Mouse (Mus musculus): ENCODE measurements around the gene Pgpep1l.
"Not testable (repeated sequence)": the region's sequence is repeated elsewhere in the genome, so short reads cannot be mapped to it uniquely, and the experiment has no call there.

The Pgpep1l gene
- long read RNA-seq, experiment 1, result 0 reads
- long read RNA-seq, experiment 2, result 0 reads

DNA sequence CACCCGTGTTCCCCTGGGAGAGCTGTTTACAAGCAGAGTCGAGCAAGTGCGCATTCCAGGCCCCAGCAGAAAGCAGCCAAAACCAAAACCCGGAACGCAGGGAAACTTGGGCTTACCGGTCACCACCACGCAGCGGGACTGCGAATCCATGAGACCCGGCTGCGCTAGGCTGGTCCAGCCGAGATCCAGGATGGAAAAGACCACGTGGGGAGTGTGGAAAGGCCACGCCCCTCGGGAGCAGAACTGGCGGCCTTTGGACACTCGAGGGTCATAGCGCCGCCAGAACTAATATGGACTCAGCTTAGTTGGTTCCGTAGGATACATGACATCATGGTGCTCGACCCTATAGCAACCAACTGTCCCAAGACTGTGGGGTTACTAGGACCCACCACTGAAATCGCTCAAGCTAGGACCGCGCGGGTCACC, at the start of gene Pgpep1l:
TSS of gene Pgpep1l (minus strand) at position 206 of the 426 bp plus-strand sequence.
- intact Hi-C loops (cut with DNase I), result no loop called here

GRCm38 (mm10) chr7:68313038-68313782, 49.2 kb upstream of the Pgpep1l start:
- intact Hi-C loops (cut with DNase I), result no loop called here

DNA sequence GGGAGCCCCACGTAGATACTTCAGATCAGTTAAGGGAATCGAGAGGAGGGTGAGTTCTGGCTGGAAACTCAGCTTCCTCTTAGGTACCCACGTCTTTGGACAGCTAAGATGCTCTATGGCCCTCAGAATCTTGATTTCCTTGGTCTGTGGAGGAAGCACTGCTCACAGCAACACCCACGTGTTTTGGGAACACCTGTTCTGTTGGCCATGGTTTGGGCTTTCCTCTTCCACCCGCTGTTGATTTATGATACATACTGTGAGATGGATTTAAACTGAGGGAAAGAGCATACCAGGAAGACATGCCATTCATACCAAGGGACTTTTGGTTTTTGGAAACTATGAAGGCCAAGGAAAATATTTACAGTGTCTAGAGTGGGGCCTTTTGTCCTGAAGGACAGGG, 48.4 kb upstream of the Pgpep1l start:
- intact Hi-C loops (cut with DNase I), result no loop called here

DNA sequence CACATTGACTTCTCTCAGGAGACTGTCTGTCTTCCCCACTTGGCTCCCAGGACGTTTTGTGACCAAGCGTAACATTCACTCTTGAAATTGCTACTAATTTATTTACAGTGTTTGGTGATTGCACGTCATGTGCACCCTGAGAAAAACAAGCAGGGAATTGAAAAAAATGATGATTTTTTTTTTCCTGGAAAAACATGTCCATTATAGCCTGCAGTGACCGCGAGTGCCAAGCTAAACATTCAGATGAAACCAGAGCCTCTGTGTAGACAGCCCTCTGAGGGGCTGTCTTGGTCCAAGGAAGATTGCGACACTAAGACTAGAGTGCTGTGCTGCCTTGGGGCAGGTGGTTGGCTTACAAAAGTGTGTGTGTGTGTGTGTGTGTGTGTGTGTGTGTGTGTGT, 47.4 kb upstream of the Pgpep1l start:
- intact Hi-C loops (cut with DNase I), result no loop called here

DNA sequence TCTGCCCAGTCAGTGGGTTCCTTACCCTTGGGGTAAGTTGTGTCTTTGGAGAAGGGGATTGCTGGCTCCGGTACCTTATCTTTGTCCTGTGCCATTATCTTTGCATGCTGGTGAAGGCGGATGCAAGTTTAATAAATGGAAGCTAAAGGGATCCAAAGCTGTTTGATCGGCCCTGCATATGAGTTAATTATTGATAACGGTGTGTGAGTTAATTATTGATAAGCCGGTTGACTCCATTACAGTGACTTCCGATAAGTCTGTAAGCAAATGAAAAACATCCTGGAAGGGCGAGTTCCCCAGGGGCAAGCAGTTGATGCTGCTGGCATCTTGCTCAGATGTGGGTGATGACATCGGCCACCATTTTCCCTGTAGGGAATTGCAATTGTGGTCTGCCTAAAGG, 42.7 kb upstream of the Pgpep1l start:
- intact Hi-C loops (cut with DNase I), result loop anchor here (10.0 kb wide), 1 partner anchor 362 kb away; no protein-coding TSS in a partner anchor

DNA sequence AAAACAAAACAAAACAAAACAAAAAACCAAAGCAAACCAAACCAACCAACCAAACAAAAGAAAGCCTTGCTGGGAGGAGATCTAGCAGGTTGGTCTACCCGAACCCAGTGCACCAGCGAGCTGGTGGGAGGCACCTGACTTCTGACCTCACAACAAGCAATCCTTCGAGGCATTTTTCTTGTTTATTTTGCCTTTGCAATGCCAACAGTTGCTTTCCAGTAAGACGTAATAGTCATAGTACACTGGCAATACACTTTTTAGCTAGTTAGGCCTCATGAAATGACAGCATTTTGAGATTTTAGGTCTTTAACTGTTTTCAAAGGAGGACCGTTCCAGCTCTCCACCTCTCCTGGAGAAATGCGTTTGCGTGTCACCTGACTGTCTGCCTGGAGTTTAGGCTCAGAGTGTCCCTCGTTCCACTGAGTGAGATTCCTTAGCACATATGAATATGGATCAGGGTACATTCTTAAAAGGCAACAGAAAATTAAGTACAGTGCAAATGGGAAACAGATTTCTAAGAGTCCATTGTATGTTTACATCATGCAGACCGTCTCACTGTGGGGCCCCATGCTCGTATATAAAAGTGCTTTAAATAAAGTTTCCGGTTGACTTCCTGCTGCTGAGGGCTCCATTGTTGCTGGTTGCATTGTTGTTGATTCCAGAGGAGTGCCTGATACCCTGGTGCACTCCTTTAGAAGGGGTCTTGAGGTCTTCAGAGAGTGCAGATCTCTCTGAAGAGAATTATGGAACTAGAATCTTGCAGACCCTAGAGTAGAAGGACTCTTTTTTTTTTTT, 41.9 kb upstream of the Pgpep1l start:
- intact Hi-C loops (cut with DNase I), result loop anchor here (10.0 kb wide), 1 partner anchor 361 kb away; no protein-coding TSS in a partner anchor

DNA sequence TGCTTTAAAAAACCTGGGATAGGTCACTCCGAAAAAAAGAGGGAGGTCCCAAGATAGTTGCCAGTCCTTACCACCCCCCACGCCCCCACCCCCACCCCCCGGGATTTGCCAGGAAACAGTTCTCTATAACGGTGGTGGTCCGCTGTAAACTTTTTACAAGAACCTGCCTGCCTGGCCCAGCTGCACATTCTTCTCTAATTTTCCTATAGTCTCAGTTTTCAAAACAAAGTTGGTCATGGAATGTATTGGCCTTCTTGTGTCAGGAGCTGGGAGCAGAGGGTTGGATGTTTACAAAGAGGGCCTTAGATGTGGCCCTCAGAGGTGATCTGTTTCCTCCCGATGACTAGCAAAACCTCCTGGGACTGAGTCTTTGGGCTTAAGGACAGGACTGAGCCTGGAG, 39.7 kb upstream of the Pgpep1l start:
- intact Hi-C loops (cut with DNase I), result loop anchor here (5.0 to 10.0 kb wide), 3 partner anchors 171 to 501 kb away; no protein-coding TSS in a partner anchor

- intact Hi-C loops (cut with DNase I), result loop anchor here (5.0 to 10.0 kb wide), 3 partner anchors 171 to 501 kb away; no protein-coding TSS in a partner anchor
Observed at GRCm38 (mm10) chr7:68302586-68303433, 38.8 kb upstream of the Pgpep1l start.

DNA sequence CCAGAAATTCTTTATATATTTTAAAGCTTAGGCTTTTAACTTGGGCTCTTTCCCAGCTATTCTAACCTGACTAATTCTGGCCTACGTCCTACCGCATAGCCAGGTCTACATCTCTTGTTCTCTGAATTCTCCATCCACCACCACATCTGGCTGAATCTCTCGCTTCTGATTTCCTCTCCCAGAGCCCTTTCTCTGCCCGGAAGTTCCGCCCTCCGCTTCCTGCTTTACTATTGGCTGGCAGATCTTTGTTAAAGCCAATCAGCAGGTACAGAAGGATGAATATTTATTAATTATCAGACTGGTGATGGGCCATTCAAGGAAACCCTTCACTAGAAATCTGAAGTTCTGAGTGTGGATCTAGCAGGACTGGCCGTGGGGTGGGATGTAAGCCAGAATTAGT, 37.1 kb upstream of the Pgpep1l start:
- intact Hi-C loops (cut with DNase I), result loop anchor here (5.0 to 10.0 kb wide), 3 partner anchors 169 to 499 kb away; no protein-coding TSS in a partner anchor

- intact Hi-C loops (cut with DNase I), result no loop called here
Observed at GRCm38 (mm10) chr7:68298381-68299076, 34.5 kb upstream of the Pgpep1l start.

DNA sequence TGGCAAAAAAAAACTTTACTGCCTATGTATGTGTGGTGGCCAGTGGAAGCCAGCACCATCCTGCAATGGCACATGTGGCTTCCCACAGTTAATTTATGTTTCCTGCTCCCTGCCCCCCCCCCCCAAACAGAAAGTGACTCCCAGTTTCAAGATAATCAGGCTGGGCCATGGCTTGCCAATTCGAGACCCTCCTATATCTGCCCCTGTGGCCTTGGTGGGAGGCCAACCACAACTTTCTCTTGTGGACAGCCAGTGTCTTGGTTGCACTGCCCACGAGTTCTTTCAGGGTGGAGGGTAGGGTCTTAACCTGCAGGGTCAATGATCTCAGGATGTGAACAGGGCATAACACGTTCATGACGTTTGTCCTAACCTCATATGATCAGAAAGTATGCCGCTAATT, 32.5 kb upstream of the Pgpep1l start:
- intact Hi-C loops (cut with DNase I), result no loop called here

GRCm38 (mm10) chr7:68293997-68294789, 30.2 kb upstream of the Pgpep1l start:
- intact Hi-C loops (cut with DNase I), result no loop called here

- intact Hi-C loops (cut with DNase I), result no loop called here
Observed at GRCm38 (mm10) chr7:68291603-68292002, 27.6 kb upstream of the Pgpep1l start.

- intact Hi-C loops (cut with DNase I), result no loop called here
Observed at GRCm38 (mm10) chr7:68289081-68289480, 25.0 kb upstream of the Pgpep1l start.

DNA sequence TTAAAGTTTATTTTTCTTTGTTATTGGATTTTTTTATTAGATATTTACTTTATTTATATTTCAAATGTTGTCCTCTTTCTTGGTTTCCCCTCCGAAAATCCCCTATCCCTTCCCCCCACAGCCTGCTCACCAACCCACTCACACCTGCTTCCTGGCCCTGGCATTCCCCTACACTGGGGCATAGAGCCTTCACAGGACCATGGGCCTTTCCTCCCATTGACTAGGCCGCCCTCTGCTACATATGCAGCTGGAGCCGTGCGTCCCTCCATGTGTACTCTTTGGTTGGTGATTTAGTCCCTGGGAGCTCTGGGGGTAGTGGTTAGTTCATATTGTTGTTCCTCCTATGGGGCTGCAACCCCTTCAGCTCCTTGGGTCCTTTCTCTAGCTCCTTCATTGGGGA, 24.0 kb upstream of the Pgpep1l start:
- intact Hi-C loops (cut with DNase I), result not testable (repeated sequence)

GRCm38 (mm10) chr7:68287582-68287981, 23.5 kb upstream of the Pgpep1l start:
- intact Hi-C loops (cut with DNase I), result no loop called here

GRCm38 (mm10) chr7:68286526-68287481, 22.8 kb upstream of the Pgpep1l start:
- intact Hi-C loops (cut with DNase I), result no loop called here

DNA sequence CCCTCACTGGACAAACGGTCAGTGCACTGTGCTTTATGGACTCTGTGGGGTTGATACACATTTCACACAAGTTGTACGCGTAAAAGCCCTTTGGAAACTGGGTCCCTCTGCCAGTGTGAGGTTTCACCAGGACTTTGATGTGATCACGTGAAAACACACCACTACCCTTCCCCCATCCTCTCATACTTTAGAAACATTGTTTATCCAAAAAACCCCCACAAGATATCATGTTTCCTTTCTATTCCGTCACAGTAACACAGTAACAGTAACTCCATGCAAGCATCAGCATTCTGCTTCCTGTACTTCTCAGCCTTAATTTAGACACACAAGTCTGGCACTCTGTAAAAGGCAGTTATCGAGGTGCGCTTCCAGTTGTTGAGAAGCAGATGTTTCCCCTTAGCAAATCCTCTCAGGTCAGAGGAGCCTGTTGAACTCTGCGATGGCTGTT, 21.8 kb upstream of the Pgpep1l start:
- intact Hi-C loops (cut with DNase I), result no loop called here
